Mouse (Mus musculus): ENCODE measurements around the gene Zfp451. TPM values are rescaled to one million over a fixed set of nuclear protein-coding genes. Genes with fewer than 3 reads are reported as not detected.
"Not testable (repeated sequence)": the region's sequence is repeated elsewhere in the genome, so short reads cannot be mapped to it uniquely, and the experiment has no call there.

Zfp451 gene
- total RNA-seq, 2 experiments from 2014 or later, result 7.7 to 10.2 TPM

DNA sequence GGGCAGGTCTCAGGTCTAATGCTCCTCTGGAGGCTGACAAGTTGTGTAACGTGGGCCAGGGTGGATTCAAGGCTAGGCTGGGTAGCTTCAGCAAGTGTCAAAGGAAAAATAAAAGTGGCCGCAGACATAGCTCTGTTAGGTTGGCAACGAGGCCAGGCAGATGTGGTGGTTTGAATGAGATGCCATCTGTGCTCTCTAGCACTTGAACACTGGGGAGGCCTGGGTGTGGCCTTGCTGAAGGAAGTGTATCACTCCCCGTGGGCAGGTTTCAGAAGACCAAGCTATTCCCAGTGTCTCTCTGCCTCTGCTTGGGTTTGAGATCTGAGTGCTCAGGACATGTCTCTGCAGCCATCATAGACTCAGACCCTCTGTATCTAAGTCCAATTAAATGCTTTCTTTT is 55.9 kb downstream of the Zfp451 start:
- DNase-seq, result no peak
- intact Hi-C loops (cut with DNase I), result no loop called here

DNA sequence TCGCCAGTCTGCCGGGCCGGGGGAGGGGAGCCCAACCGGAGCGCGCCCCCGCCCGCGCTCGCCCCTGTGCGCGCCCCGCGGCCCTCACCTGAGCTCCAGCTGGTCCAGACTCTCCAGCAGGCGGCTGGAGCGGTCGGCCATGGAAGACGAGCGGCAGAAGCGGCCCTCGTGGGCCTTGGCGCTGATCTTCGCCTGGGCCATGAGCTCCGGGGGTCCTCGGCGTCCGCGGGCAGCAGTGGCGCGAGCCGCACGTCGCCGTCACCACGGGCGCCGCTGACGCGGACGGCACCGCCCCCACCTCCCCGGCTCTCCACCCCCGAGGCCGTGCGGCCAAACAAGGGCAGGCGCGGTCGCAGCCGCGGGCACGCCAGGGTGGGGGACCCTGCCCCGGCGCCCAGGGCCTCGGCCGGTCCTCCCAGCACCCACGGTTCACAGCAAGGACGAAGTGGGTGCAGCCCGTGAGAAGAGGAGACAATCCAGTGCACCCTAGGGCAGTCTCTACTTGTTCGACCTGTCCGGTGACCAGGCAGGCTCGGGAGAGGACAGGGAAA is 56.8 kb downstream of the Zfp451 start, which contains the start of gene Bag2:
Gene Bag2, minus strand, starts transcription at position 305 of the 551 bp plus-strand sequence.
- intact Hi-C loops (cut with DNase I), result no loop called here
- peak; percentile 45 to 54 for DNase-seq

DNA sequence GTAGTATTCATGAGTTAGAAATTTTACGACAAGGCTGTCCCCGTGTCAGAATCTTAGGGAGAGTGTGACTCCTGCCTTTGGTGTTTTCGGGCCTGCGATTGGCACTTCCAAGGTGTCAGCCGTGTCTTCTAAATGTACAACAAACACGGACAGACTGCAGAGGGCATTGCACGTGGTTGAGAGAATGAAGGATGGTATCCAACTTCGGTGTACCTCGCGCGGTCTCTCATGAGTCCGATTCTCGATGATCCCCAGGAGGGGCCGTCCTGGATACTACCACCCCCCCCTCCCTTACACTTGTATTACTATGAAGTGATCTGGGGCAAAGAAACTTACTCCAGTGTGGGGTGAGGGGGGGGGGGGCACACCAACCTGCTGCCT is 57.4 kb downstream of the Zfp451 start:
- intact Hi-C loops (cut with DNase I), result no loop called here
- no peak for DNase-seq

DNA sequence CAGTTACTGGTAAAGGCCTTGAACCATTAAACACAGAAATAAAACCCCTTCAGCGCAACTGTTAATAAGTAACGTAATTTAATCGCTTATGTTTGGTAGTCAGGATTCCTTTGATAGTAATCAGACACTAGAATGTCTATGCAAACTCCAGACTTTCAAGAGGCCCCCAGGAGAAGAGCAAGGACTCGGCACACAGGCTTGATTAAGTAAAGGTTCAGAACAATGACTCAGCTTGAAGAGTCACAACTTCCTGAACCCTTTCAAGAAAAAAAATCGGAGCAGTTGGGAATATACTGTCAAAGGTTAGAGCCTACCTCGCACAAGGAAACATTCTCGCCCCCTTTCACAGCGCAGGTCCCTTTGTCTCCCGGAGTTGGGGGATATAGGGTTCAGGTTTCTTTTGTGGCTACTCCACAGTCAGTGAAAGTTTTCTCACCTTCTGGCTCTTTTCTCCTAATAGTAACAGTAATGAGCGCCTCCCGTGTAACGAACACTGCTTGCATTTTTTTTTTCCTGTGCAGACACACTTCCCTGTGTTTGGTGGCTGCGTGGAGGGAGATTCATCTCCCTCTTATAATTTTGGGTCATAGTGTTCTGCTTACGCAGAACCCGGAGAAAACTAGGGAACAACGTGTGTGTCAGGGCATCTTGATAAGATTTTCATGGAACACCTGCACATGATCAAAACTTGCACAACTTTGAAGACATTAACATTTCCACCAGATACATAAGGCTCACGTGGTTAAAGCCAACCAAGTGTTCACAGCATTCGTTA is 58.0 kb downstream of the Zfp451 start:
- intact Hi-C loops (cut with DNase I), result no loop called here
- DNase-seq, result no peak

DNA sequence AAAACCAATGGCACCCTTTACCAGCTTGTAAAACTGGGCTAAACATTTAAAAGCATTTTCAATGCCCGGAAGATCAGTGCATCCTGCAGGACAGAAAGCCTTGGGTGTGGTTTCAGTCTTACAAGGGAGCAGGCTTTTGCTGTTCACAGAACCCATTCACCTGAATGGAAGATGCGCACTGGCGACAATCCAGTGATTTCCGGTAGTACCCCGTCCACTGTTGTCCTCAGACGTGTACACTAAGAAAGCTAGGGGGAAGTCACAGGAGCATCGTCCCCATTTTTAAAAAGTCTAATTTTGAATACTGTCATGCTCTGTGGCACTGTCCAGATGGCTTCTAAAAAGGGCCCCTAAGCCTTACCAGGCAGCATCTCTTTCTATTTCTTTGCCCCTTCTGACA is 58.6 kb downstream of the Zfp451 start:
- intact Hi-C loops (cut with DNase I), result no loop called here
- no peak for DNase-seq

DNA sequence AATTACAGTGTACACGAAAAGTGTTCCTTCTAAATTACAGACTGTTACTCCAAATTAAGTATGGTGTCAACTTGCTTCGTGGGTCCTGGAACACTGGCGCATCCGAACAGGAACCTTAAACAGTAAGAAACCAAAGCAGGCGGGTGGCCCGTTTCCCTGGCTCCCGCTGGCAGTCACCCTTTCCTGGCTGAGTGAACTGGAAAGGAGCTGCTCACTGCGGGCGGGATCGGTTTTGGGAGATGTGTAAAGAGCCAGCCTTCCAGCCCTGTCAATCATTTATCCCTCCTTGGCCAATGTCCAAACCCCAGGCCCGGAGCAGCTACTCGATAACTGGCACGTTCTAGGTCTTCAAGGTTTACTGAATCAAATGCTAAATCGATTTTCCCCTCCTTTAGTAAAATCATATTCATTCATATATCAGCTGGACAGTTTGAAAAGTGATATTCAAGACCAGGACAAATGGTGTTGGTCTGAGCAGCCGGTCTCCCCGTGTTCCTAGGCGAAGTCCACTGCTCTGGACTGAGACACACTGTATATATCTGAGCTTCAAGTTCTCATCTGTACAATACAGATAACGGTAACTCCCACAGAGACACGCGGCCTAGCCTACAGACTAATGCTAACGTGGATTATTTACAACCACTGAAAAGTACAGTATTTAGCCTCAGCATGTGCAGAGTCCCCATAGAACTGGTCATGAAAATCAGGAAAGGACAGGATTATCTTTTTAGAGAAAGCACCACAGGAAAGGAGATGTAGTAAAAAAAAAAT is 59.2 kb downstream of the Zfp451 start:
- intact Hi-C loops (cut with DNase I), result no loop called here
- no peak for DNase-seq

DNA sequence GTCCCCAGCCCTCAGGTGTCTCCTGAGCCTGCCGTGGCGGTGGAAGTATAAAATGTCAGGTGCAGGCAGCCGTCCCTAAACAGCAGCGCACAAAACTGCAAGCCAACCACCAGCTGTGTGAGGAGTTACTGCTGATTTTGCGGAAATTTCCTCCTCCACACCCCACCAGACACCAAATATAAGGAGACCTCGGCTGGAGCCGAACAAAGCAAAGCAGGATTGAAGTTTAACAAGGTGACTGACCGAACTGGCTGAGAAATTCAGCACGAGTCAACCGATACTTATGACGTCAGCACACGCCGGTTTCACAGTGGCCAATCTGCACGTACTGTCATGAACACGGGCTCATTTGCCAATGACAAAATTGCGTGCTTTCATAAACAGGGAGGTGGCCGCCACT is 60.3 kb downstream of the Zfp451 start:
- intact Hi-C loops (cut with DNase I), result no loop called here
- DNase-seq, result no peak

DNA sequence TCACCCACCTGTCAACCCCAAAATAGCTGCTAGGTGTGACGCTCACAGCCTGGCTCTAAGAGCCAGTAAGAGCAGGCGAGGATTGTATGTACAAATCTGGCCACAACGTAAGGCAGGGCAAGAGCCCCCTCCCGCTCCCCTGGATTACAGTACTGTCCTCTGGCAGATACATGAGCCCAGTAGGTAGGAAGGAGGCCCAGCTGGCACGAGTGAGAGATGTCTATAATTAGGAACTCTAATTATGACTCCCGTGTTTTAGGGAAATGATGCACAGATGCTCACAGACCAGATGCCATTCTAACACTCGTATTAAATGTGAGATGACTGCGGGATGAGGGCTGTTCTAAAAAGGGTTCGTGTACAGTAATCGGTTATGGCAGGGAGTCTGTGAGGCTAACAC is 63.1 kb downstream of the Zfp451 start:
- DNase-seq, result no peak
- intact Hi-C loops (cut with DNase I), result no loop called here

DNA sequence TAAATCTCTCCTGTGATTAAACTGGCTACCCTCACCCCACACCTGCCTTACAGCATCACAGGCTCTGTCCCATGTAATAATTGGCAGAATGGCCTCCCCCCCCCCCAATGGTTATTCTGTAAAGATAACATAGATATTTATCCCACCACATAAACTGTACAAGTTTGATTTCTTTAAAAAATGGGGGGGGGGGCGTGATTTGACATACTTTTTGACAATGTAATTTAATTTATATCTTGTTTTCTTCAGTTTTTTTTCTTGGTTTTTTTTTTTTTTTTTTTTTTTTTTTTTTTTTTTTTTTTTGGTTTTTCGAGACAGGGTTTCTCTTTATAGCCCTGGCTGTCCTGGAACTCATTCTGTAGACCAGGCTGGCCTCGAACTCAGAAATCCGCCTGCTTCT is 64.7 kb downstream of the Zfp451 start:
- intact Hi-C loops (cut with DNase I); DNase-seq: not testable (repeated sequence)

DNA sequence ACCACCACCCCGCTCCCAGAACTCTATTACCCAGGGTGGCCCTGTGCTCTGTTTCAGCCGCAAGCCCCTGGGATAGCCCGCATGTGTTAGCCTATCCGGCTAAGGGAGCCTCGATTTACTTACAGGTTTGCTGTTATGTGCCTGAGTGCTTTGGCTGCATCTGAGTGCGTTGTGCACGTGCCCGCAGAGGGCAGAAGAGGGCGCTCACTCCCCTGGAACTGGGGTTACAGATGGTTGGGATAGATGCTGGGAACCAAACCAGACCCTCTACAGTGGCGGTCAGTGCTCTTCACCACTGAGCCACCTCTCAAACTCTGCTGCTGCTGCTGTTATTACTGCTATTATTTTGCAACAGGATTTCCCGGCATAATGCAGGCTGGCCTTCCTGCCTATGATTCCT is 65.3 kb downstream of the Zfp451 start:
- DNase-seq, result no peak
- intact Hi-C loops (cut with DNase I), result no loop called here

DNA sequence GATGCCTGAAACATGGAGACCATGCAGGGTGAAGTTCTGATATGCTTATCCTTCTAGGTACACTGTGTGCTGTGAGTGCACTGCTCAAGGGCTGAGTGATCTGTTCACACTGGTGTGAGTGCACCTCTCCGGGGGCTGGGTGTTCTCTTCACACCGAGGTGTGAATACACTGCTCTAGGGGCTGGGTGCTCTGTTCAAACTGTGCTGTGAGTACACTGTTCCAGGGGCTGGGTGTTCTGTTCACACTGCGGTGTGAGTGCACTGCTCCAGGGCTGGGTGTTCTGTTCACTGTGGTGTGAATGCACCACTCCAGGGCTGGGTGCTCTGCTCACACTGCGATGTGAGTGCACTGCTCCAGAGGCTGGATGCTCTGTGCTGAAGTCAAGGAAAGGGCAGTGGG is 68.5 kb downstream of the Zfp451 start:
- no peak for DNase-seq
- intact Hi-C loops (cut with DNase I), result no loop called here

DNA sequence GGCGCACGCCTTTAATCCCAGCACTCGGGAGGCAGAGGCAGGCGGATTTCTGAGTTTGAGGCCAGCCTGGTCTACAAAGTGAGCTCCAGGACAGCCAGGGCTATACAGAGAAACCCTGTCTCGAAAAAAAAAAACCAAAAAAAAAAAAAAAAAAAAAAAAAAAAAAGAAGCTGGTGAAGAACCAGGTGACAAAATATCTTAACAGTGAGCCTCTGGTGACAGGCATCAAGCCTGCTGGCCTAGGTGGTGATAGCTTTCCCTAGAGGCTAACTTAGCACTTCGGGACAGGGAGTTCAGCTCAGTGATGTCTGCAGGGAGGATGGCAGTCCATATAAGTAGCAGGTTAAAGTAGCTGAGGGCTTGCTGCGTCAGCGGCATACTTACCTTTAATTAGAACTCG is 69.6 kb downstream of the Zfp451 start:
- intact Hi-C loops (cut with DNase I); DNase-seq: not testable (repeated sequence)

DNA sequence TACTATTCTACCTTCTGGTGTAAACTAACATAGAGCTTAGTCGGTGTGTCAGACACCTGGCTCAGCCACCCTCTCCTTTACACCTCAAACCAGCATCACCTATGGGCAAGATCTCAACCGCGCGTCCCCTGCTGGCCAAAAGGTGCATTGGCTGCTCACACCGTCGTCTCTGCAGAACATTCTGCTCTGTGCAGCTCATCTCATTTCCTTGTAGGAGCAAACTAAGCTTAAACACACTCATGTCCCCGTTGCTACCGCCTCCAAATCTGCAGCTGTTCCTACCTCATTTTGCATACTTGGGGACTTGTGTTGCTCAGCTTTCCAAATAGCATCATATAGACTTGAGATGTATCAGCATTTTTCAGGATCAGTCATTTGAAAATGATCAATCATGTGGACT is 71.5 kb downstream of the Zfp451 start:
- intact Hi-C loops (cut with DNase I), result no loop called here
- no peak for DNase-seq

DNA sequence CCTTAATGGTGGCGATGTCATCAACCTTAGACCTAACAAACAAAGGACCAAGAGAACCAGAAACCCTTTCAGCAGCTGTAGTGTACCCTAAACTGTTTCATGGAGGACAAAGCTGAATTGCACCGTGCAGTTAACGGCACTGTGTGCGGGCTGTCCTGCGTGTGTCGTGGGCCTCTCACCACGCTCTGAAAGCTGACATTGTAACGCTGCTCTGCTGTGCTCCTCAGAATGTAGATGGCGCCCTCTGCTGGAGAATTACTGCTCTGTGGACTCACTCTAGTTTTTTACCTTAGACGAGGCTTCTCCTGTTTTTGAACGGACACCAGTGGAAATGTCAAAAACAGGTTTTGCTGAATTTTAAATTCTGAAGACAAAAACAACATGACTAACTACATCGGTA is 75.1 kb downstream of the Zfp451 start:
- DNase-seq, result peak; percentile 41 to 69
- intact Hi-C loops (cut with DNase I), result loop anchor here (5.0 kb wide), 1 partner anchor 67 kb away; no protein-coding TSS in a partner anchor

DNA sequence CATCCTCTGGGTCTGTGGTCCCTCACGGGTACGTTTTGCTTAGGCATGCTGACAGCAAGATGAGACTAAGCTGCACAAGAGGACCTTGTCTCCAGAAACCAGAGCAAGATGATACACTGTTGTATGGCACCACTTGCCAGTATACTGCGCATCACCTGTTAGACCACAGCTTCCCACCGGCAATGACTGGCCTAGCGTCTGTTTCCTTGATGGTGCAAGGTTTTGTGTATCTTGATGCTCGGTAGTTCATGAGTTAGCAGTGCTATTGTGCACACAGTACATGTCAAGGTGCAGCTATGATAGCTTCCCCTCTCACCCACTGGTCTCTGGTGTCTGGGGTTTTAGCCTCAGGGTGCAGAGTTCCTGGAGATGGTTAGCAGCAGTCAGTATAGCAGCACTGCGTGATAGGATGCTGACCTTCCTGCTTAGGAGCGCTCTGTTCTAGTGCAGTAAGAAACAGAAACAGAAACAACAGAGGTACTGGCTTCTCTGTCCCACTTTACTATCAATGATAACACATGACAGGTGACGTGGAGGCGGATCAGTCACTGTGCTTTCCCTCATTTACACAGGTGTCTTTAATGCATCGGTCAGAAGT is 75.6 kb downstream of the Zfp451 start:
- DNase-seq, result no peak
- intact Hi-C loops (cut with DNase I), result loop anchor here (5.0 kb wide), 1 partner anchor 66 kb away; no protein-coding TSS in a partner anchor

DNA sequence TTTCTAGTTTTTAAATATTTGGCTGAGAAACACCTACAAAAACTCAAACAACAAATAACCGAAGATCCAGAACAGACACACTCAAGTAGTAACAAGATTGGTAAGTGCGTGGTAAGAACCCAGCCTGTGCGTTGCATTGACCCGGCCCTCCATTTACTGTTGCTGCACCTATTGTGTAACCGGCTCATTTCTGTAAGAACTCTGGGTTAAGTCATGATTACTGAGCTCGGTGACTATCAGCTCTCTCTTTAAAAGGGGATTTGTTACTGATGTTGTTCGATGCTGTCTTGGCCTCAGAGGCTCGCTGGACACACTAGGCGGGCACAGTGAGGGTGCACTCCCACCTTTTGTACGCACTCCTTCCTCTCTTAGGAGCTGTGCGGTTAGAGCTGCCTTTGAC is 76.1 kb downstream of the Zfp451 start:
- no peak for DNase-seq
- intact Hi-C loops (cut with DNase I), result loop anchor here (5.0 kb wide), 1 partner anchor 66 kb away; no protein-coding TSS in a partner anchor

DNA sequence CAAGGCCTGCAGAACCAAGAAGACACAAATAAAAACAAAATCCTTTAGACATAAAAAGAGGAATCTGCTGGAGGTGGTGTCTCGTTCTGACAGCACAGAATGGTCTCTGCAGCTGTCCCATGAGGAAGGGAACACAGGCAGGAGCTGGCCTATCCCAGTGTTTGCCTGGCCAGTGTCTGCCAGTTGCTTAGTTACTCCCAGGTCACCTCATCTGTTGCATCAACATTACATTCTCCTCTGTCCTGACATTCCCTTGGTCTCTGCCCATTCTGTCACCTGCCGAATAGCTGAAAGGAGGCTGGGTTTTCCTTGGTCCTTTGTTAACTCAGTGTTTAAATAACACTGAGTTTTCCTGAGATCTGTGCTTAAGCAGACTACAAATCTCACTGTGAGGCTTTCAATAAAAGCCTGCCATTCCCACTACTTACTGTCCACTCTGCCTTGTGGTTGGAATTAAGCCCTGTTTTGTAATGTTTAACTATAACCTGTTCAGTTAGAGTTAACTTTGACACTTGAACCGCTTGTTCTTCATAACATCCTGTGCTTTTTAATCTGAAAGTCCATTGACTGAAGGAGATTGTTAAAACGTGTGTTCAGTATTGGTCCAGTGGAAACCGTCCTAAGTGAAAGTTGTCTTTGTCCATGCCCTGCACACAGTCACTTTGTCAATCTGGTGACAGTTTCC is 80.3 kb downstream of the Zfp451 start:
- no peak for DNase-seq
- intact Hi-C loops (cut with DNase I), result no loop called here

DNA sequence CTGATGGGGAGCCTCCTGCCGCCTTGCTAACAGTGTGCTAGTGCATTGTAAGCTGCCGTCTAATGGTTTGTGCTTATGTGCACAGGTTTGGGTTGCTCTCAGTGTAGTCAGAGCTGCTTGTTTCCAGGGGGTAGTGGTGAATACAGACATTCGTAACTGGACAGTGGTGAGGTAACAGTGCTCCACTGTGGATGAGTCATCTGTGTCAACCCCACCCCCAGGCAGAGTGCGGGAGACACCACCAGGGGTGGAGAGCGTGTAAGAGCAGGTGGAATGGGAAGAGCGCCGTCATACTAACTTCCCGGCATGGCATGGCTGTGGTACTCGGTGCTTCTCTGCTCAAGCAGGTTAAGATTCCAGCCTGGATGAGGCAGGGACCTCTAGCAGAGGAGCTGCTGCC is 81.4 kb downstream of the Zfp451 start:
- DNase-seq, result no peak
- intact Hi-C loops (cut with DNase I), result no loop called here

DNA sequence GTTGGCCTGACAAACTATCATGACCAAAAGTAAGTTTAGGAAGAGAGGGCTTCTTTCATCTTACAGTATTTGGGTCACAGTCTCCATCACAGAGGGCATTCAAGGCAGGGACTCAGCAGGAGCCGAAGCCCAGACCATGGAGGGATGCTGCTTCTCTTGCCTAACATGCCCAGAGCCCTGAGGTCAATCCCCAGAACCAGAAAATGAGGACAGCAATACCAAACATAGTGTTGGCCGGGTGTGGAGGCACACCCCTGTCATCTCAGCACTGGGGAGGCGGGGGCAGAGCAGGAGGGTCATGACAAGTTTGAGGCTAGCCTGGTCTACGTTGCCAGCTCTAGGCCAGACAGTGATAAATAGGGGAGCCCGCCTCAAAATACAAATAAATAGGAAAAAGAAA is 89.3 kb downstream of the Zfp451 start:
- DNase-seq, result no peak
- intact Hi-C loops (cut with DNase I), result no loop called here

DNA sequence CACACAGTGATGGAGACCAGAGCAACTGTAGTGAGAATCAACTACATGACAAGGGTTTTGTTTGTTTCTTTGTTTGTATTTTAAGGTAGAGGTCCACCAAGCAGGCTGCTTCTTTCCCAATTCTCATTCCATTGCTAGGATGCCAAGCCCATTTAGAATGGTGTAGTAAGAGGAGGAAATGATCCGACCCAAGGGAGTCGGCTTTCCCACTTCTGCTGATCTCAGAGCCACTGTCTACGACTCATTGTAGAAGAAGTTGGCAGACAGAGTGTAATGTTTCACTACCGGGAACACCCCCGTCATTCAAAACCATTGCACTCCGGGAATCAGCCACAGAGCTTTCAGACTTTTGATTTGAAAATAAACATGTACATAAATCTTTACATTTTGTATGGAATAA is 89.9 kb downstream of the Zfp451 start:
- no peak for DNase-seq

DNA sequence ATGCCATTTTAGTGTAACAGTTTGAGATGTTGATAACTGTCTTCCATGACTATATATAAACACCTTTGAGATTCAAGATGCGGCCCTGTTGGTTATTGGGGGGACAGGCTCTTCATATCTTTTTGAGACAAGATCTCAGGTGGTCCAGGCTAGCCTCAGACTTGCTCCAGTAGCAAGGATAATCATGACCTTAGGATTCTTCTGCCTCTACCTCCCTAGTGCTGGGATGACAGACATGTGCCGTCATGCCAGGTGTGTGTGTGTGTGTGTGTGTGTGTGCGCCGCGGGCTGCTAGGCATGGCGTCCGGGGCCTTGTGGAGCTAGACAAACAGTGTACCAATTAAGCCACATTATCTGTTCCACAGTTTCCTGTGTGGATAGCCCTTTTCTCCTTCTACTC is 93.4 kb downstream of the Zfp451 start:
- intact Hi-C loops (cut with DNase I), result no loop called here
- no peak for DNase-seq

More for the DNA sequence above, 89.9 kb downstream of the Zfp451 start:
- intact Hi-C loops (cut with DNase I), result no loop called here
